Mouse (Mus musculus) thymus, adult 18-20 months (tissue): ENCODE measurements around the gene Retnlb.
"Not testable (repeated sequence)": the region's sequence is repeated elsewhere in the genome, so short reads cannot be mapped to it uniquely, and the experiment has no call there.

ENCODE experiments used
- DNase-seq, 2 experiments: peaks; one replicate each; pipeline ENCODE4 v3.0.0; 2022; ENCODE audit warnings: mixed read lengths in 2 of 2

The Retnlb gene

GRCm38 (mm10) chr16:48816695-48817094 lies at the start of gene Retnlb:
Gene Retnlb, plus strand, starts transcription at chr16:48816856.
- no peak for DNase-seq

DNA sequence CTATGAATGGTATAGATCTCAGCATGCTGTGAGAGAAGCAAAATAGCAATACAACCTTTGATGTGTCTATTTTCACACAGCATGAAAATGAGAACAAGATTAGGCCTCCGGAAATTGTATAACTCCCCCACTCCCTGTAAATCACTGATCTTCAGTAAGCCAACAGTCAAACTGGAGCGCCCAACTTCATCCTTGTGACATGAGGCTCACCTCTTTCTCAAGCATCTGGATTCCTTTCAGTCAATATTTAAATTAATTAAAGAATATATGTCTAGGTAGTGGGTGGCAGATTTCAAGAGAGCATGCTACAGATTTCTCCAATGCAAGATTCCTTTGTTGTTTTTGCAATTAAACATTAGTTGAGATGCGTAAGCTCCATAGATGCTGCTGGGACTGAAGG lies 47.5 kb upstream of the Retnlb start:
- no peak for DNase-seq

DNA sequence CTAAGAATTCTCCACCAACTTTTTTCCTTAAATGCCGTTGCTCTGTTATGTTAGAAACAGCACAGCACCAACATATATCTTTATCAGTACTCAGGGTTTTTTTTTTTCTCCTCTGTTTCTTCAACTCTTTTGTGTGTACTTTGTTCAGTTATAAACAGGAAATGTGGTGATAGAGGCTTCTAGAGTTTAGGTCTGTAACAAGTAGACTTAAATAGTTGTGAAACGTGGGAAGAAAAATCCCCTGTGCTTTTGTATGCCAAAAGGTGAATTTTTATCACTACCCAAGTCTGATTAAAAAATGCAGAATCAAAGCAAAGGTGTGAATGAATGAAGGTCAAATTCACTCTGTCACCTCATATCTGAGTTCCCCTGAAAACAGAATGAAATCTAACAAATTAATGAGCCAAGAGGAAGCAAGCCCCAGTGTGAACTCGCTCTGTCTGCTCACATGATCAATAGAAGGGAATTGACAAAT lies 44.6 kb upstream of the Retnlb start, which contains the start of gene Trat1:
TSS of gene Trat1 (minus strand) at position 51 of the 475 bp plus-strand sequence.
- DNase-seq = no peak

GRCm38 (mm10) chr16:48777254-48777653 lies 39.4 kb upstream of the Retnlb start:
- no peak for DNase-seq

GRCm38 (mm10) chr16:48786258-48786657 lies 30.4 kb upstream of the Retnlb start:
- no peak for DNase-seq

DNA sequence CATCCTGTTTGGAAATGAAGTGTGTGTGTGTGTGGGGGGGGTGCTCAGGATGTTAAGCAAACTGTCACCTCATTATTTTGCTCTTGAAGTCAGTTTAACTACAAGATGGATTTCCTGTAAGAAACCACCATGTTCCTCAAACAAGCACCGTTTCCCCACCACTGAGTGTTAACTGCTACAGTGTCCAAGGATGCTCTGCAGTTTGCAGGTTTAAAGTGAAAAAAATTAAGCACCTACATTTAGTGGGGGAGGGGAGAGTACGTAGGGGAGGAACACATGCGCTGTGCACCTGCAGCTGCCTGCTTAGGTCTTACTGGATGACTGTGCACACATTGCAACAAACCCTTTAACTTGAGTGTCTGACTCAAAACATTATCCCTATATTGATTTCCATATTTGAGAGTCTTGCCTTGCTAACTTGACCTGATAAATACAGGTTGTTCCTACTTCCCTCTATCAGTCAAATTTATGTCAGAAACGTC lies 27.9 kb upstream of the Retnlb start:
- DNase-seq = peak; percentile 36 to 60

GRCm38 (mm10) chr16:48798285-48798684 lies 18.4 kb upstream of the Retnlb start:
- no peak for DNase-seq

DNA sequence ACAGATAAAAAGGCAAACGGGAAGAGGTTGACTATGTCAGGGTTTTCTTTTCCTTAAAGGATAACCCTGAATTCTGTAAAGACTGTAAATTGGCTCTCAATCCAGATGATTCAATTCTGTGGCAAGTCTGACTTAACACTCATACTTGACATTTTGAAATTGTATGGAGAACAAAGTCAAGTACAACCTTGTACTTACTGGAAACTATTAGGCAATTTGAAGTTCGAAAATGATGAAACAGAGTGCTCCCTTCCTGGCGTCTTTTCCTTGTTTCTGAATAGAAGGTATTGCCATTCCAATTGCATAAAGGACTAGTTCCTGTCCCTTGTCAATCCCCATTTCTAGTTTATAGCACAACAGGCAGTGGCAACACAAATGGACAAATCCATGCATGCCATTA lies 17.2 kb upstream of the Retnlb start:
- no peak for DNase-seq

GRCm38 (mm10) chr16:48800906-48801305 lies 15.8 kb upstream of the Retnlb start:
- no peak for DNase-seq

- no peak for DNase-seq
Observed at GRCm38 (mm10) chr16:48805412-48805811, 11.2 kb upstream of the Retnlb start.

- no peak for DNase-seq
Observed at GRCm38 (mm10) chr16:48806521-48806920, 10.1 kb upstream of the Retnlb start.

DNA sequence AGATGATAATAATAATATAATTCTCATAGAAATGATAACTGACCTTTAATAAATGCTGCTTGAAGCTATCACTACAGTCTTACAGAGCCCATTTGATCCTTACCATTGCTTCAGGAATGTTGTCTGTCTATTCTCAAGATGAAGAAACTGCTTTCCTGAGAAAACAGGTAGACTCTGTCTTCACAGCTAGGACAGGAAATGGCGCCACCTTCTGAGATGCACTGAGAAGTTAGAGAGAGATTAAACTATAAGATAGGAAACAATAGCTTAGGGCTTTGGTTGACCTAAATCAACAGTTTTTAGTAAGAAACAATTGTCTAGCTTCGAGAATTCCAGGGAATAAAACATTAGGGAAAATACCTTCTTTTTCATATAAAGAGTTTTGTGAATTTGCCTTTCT lies 7.3 kb upstream of the Retnlb start:
- DNase-seq = no peak

DNA sequence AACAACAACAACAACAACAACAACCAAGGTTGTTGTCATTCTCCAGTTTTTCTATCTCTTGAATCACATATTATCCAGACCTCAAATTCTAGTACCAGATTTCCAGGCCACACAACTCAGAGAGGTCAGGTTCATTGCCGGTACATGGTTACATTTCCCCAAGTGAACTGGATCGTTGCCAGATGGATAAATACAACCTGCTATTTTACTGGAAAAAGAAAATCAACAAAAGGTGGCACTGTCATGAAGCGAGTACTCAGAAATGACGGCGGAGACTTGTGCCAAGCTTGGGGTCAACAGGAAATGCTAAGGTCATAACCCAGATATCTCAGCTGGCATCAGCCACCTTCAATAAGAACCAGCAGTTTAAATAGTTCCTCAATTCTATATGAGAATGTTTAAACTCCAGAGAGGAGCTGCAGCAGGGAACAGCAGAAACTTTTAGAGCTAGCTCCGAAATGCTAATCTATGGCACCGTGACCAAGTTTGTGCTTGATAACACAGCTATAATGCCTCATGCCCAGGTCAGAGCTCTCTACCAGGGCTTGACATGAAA lies 4.7 kb upstream of the Retnlb start:
- no peak for DNase-seq

- DNase-seq = no peak
Observed at GRCm38 (mm10) chr16:48818524-48818923, 1.9 kb downstream of the Retnlb start.

DNA sequence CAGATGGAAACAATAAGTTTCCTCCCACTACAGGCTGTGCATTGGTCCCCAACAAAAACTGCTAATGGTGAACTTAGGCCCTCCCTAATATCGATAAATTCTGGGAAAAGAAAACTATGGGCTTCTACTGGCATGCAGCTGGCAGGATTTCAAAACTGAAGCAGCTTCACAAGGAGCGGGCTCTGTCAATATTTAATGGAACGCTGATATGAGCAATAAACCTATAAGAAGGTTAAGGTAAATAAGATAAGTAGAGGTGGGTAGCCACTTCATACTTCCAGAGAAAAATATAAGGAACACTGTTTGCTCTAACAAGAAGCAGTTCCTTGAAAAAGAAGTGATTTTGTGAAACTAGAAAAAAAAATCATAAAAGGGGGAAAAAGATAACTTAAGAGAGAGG lies 9.8 kb downstream of the Retnlb start:
- no peak for DNase-seq

DNA sequence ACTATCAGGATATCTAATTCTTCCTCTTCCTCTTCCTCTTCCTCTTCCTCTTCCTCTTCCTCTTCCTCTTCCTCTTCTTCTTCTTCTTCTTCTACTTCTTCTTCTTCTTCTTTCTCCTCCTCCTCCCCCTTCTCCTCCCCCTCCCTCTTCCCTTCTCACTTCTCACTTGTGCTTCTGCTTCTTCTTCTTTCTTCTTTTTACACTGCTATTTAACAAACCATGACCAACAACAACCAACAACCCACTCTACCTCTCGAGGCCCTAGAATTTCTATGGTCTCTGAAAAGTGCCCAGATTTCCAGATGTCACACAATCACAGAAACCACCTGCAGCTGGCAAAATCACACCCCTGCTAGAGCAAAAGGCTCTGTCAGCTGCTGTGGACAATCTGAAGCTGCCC lies 11.0 kb downstream of the Retnlb start:
- no peak for DNase-seq

DNA sequence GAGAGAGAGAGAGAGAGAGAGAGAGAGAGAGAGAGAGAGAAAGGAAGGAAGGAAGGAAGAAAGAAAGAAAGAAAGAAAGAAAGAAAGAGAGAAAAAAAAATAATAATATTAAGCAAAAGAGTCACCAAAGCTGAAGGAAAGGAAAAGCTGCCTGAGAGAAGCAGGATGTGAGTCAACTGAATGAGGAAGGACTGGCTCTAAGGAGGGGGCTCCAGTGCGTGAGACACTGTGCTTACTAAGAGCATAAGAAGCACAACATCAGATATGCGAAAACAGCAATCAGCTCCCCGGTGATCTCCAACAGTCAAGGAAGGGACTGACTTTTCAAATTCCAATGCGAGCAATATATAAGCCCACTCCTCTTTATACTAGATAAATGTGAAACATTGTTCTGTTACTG lies 12.4 kb downstream of the Retnlb start:
- DNase-seq = no peak

GRCm38 (mm10) chr16:48832055-48832454 lies 15.4 kb downstream of the Retnlb start:
- DNase-seq = no peak

GRCm38 (mm10) chr16:48833626-48834025 lies 17.0 kb downstream of the Retnlb start:
- DNase-seq = not testable (repeated sequence)

GRCm38 (mm10) chr16:48842266-48842665 lies 25.6 kb downstream of the Retnlb start, which contains the start of gene Retnla:
Gene Retnla, plus strand, starts transcription at chr16:48842551.
- DNase-seq = no peak

DNA sequence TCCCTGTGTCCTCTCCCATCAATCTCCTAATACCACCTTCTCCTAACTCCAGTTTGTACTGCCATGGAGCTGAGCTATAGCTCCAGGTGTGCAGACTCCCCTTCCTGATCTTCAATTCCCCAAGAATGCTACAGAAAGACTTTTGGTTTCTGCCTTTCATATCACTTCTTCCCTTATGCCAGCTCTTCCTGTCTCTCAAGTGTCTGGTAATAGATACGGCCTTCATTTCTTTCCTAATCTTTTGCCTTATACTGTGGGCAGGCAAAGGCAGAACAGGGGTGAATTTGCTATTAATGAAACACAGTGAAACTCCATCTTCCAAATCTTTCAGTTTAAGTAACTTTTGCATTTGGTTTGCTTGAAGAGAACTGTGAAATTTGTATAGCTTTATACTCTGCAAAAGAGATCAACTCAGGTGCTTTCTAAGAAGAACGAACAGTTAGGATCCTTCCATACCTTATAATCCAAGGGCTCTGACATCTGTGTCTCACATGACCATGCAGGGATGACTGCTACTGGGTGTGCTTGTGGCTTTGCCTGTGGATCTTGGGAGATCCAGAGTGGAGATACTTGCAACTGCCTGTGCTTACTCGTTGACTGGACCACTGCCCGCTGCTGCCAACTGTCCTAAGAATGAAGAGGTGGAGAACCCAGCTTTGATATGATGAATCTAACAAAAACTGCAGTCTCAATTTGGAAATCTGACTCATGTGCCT lies 27.2 kb downstream of the Retnlb start:
- DNase-seq = no peak

DNA sequence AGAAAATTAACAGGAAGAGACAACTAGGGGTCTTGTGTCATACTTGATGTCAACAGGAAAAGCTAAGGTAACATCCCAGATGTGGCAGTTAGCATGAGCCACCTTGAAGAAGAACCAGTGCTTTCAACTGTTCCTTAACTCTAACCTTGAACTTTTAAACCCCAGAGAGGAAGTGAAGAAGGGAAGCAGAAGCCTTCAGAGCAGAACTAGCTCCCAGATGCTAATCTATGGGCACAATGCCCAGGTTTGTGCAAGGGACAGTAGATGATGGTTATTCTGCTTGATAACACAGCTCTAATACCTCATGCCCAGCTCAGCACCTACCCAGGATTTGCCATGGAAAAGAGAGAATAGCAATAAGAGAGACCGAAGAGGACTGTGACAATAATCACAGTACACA lies 48.3 kb downstream of the Retnlb start:
- DNase-seq = not testable (repeated sequence)

GRCm38 (mm10) chr16:48867690-48868089 lies 51.0 kb downstream of the Retnlb start:
- no peak for DNase-seq
